Mouse (Mus musculus) liver, embryonic 11.5 days (tissue): Measurements from ENCODE around the gene Stk35. TPM values are rescaled to one million over a fixed set of nuclear protein-coding genes. Genes with fewer than 3 reads are reported as not detected.

Experiments used
- ATAC-seq: fragments of 200-750 bp; cut with Nextera tagmentation; replicated peaks from 2 replicates; pipeline ENCODE4 v1.8.0; 2017; ENCODE audit warnings: moderate number of reproducible peaks, mild to moderate bottlenecking, moderate TSS enrichment, moderate library complexity; ENCODE audit not compliant: low FRiP score
- DNase-seq: peaks from one replicate; pipeline ENCODE4 v3.0.0-alpha.2; 2017; ENCODE audit warnings: low spot score
- H3K27ac ChIP-seq: fragments of 300-500 bp; sonication (generic); 2 replicates; pipeline ENCODE4 v1.5.1; 2014; ENCODE audit warnings: mild to moderate bottlenecking, low read depth, low read length, control low read depth
- H3K27me3 ChIP-seq: fragments of 300-500 bp; sonication (generic); replicated peaks from 2 replicates; pipeline ENCODE4 v1.6.1; 2014; ENCODE audit warnings: low read length, mixed read lengths; ENCODE audit not compliant: control insufficient read depth, insufficient read depth
- H3K36me3 ChIP-seq: fragments of 300-500 bp; sonication (generic); 2 replicates; pipeline ENCODE4 v1.6.1; 2014; ENCODE audit warnings: mild to moderate bottlenecking, low read length, moderate library complexity, mixed read lengths; ENCODE audit not compliant: control insufficient read depth, insufficient read depth
- H3K4me1 ChIP-seq: fragments of 300-500 bp; sonication (generic); replicated peaks from 2 replicates; pipeline ENCODE4 v1.6.1; 2014; ENCODE audit warnings: low read length, mixed read lengths; ENCODE audit not compliant: control insufficient read depth, insufficient read depth
- H3K4me2 ChIP-seq: fragments of 300-500 bp; sonication (generic); 2 replicates; pipeline ENCODE4 v1.6.1; 2014; ENCODE audit warnings: mild to moderate bottlenecking, control low read depth, moderate library complexity
- H3K4me3 ChIP-seq: fragments of 300-500 bp; sonication (generic); 2 replicates; pipeline ENCODE4 v1.5.1; 2014; ENCODE audit warnings: low read depth, low read length, control low read depth
- H3K9ac ChIP-seq: fragments of 300-500 bp; sonication (generic); 2 replicates; pipeline ENCODE4 v1.6.1; 2014; ENCODE audit warnings: low read depth, low read length, control low read depth
- H3K9me3 ChIP-seq: fragments of 300-500 bp; sonication (generic); 2 replicates; pipeline ENCODE4 v1.6.1; 2016; ENCODE audit warnings: low read length, inconsistent platforms, mixed read lengths; ENCODE audit not compliant: control insufficient read depth
- WGBS: fragments of 180-500 bp; shearing (Covaris S2); extraction: QIAGEN DNeasy Blood & Tissue Kit; methylation state at CpG from one replicate; pipeline ENCODE4 v1.1.7; 2014; 5-methylcytosine and 5-hydroxymethylcytosine counted together
- polyA plus RNA-seq: library from polyadenylated mRNA; unstranded; fragments of >200 nt; fragmentation: Nextera tagmentation; extraction: Ambion mirVana; gene quantifications from 2 replicates; pipeline ENCODE4 v1.2.1, GENCODE M21; 2014

The Stk35 gene
- polyA plus RNA-seq, 1 experiment from 2014 or later = 9.0 TPM

DNA sequence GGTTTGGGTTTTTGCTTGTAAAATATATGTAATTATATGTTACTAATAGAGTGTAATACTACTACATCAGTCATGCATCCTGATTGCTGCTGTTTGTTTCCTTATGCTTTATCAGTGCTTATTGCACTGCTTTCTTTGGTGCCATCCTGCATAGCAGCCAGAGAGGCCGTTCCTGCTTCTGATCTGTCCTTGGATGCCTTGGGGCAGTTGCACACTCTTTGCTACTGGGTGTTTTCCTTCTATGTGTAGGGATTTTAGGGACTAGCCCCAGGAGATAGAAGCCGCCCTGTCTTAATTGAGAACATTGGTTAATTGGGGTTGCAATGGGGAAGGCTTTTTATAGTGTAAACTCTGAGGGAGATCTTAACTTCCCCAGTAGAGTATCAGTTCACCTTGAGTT lies 6.2 kb downstream of the Stk35 start:
- Histone ChIP-seq H3K4me1 (peaks cover 14% of the 10 kb centered on the region), H3K36me3 (peaks cover 20% of the 10 kb centered on the region), H3K27me3 (no peaks in the 10 kb centered on the region), H3K27ac (no peak overlapping the region), H3K9ac (no peak overlapping the region), H3K4me3 (no peak overlapping the region), H3K4me2 (no peak overlapping the region), H3K9me3 (no peaks in the 10 kb centered on the region)
- WGBS = 86% methylated on average over 2 of the region's 2 CpGs
- ATAC-seq (no peak), DNase-seq (no peak)

GRCm38 (mm10) chr2:129810563-129810962 lies 10.2 kb downstream of the Stk35 start:
- Histone ChIP-seq H3K9me3 (no peaks in the 10 kb centered on the region), H3K4me1 (peaks cover 6% of the 10 kb centered on the region; the same call in 1 of the 2 replicates), H3K36me3 (peaks cover 30% of the 10 kb centered on the region), H3K27ac (no peak overlapping the region), H3K27me3 (no peaks in the 10 kb centered on the region), H3K4me3 (no peak overlapping the region), H3K4me2 (no peak overlapping the region), H3K9ac (no peak overlapping the region)
- no peak for ATAC-seq
- no peak for DNase-seq
- WGBS = 93% methylated on average over 7 of the region's 7 CpGs

- no peak overlapping the region for H3K4me3 ChIP-seq
- H3K27me3 ChIP-seq = no peaks in the 10 kb centered on the region
- 60% methylated on average over 3 of the region's 3 CpGs for WGBS
- ATAC-seq = peak; percentile 76
- peaks cover 35% of the 10 kb centered on the region for H3K36me3 ChIP-seq
- H3K4me2 ChIP-seq = no peak overlapping the region
- no peak overlapping the region for H3K27ac ChIP-seq
- peaks cover 6% of the 10 kb centered on the region; the same call in 1 of the 2 replicates for H3K4me1 ChIP-seq
- H3K9me3 ChIP-seq = no peaks in the 10 kb centered on the region
- no peak overlapping the region for H3K9ac ChIP-seq
- DNase-seq = no peak
Measured at GRCm38 (mm10) chr2:129814033-129814432, 13.7 kb downstream of the Stk35 start.

- peaks cover 6% of the 10 kb centered on the region; the same call in 1 of the 2 replicates for H3K4me1 ChIP-seq
- H3K9me3 ChIP-seq = no peaks in the 10 kb centered on the region
- no peak overlapping the region for H3K4me3 ChIP-seq
- no peak overlapping the region for H3K4me2 ChIP-seq
- DNase-seq = no peak
- H3K27me3 ChIP-seq = no peaks in the 10 kb centered on the region
- no peak overlapping the region for H3K9ac ChIP-seq
- no peak overlapping the region for H3K27ac ChIP-seq
- 67% methylated on average over 2 of the region's 2 CpGs for WGBS
- H3K36me3 ChIP-seq = peaks cover 30% of the 10 kb centered on the region
- no peak for ATAC-seq
Measured at GRCm38 (mm10) chr2:129815076-129815475, 14.8 kb downstream of the Stk35 start.

GRCm38 (mm10) chr2:129817603-129818257 lies 17.4 kb downstream of the Stk35 start:
- no peak overlapping the region for H3K27ac ChIP-seq
- H3K9me3 ChIP-seq = no peaks in the 10 kb centered on the region
- H3K27me3 ChIP-seq = no peaks in the 10 kb centered on the region
- peaks cover 6% of the 10 kb centered on the region for H3K4me1 ChIP-seq
- WGBS = 88% methylated on average over 5 of the region's 5 CpGs
- no peak overlapping the region for H3K4me2 ChIP-seq
- no peak for ATAC-seq
- no peak for DNase-seq
- H3K9ac ChIP-seq = no peak overlapping the region
- no peak overlapping the region for H3K4me3 ChIP-seq
- peaks cover 17% of the 10 kb centered on the region; the same call in 1 of the 2 replicates for H3K36me3 ChIP-seq

GRCm38 (mm10) chr2:129818868-129819267 lies 18.6 kb downstream of the Stk35 start:
- no peaks in the 10 kb centered on the region for H3K9me3 ChIP-seq
- 89% methylated on average over 2 of the region's 2 CpGs for WGBS
- no peak overlapping the region for H3K9ac ChIP-seq
- no peak for DNase-seq
- no peaks in the 10 kb centered on the region; the same call in 1 of the 2 replicates for H3K4me1 ChIP-seq
- H3K4me3 ChIP-seq = no peak overlapping the region
- no peak for ATAC-seq
- peaks cover 15% of the 10 kb centered on the region; the same call in 1 of the 2 replicates for H3K36me3 ChIP-seq
- H3K27me3 ChIP-seq = no peaks in the 10 kb centered on the region
- no peak overlapping the region for H3K4me2 ChIP-seq
- no peak overlapping the region for H3K27ac ChIP-seq

DNA sequence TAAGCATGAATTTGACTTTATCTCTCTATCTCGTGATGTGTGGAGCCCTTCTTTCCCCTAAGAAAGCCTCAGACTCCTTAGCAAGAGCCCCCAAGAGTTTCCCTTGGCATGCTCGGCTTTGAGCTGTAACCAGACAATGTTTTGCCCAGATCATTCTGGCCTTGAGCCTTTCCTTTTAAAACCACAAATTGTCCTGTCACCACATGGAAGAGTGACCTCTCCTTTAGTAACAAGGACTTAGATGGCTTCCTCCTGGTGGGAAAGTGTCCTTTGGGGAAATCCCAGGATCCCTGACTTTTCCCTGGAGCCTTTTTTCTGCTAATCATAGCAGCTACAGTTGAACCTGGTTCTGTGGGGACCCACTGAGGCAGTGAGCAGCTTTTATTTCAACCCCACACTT lies 19.2 kb downstream of the Stk35 start:
- Histone ChIP-seq H3K27me3 (no peaks in the 10 kb centered on the region), H3K27ac (no peak overlapping the region), H3K9me3 (no peaks in the 10 kb centered on the region), H3K9ac (no peak overlapping the region), H3K4me1 (no peaks in the 10 kb centered on the region; the same call in 1 of the 2 replicates), H3K4me2 (no peak overlapping the region), H3K36me3 (peaks cover 19% of the 10 kb centered on the region; the same call in 1 of the 2 replicates), H3K4me3 (no peak overlapping the region)
- 58% methylated on average over 2 of the region's 2 CpGs for WGBS
- no peak for DNase-seq
- no peak for ATAC-seq

DNA sequence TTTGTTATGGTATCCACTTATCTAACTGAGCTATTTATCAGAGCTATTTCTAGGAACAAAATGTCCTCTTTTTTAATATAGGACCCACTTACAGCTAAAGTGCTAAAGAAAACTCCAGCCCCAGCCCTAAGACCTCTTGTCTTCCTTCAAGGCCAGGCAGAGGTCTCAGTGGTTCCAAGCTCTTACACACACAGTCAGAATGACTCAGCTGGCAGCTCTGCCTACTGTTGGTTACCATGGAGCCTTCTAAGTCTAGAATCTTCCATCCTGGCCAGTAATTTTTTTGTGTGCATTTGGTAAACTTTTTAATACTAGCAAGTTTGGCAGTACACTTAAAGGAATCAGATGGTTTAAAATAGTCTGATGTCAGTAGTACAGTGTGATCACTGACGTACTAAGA lies 19.6 kb downstream of the Stk35 start:
- Histone ChIP-seq H3K9ac (no peak overlapping the region), H3K4me1 (no peaks in the 10 kb centered on the region; the same call in 1 of the 2 replicates), H3K27ac (no peak overlapping the region), H3K27me3 (no peaks in the 10 kb centered on the region), H3K9me3 (no peaks in the 10 kb centered on the region), H3K36me3 (peaks cover 19% of the 10 kb centered on the region; the same call in 1 of the 2 replicates), H3K4me2 (no peak overlapping the region), H3K4me3 (no peak overlapping the region)
- ATAC-seq (no peak), DNase-seq (no peak)
- WGBS = 91% methylated on average over 1 of the region's 1 CpGs

DNA sequence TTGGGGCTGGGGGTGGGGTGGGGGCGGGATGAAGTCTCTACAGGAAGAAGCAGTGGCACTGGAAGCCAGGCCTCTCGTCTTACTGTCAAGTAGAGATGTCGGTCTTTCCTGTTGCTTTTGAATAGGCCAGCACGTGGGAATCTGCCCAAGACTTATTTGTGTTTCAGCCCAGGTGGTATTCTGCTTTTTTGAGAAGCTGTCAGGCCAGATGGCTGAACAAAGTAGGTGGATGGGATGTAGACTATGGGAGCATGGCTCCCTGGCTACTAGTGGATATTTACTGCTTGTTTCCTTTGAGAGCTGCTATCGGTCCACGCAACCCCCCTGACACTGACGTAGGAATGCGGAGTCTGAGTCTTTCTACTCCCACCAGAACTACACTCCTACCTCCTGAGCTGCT lies 20.7 kb downstream of the Stk35 start:
- ATAC-seq (no peak), DNase-seq (no peak)
- H3K4me3 ChIP-seq = no peak overlapping the region
- no peak overlapping the region for H3K4me2 ChIP-seq
- no peak overlapping the region for H3K27ac ChIP-seq
- H3K27me3 ChIP-seq = no peaks in the 10 kb centered on the region
- no peak overlapping the region for H3K9ac ChIP-seq
- 69% methylated on average over 8 of the region's 8 CpGs for WGBS
- no peaks in the 10 kb centered on the region; the same call in 1 of the 2 replicates for H3K4me1 ChIP-seq
- H3K9me3 ChIP-seq = no peaks in the 10 kb centered on the region
- H3K36me3 ChIP-seq = peaks cover 15% of the 10 kb centered on the region; the same call in 1 of the 2 replicates
